ENCODE assay signal across 14 mouse cellular contexts in the genomic region with DNA sequence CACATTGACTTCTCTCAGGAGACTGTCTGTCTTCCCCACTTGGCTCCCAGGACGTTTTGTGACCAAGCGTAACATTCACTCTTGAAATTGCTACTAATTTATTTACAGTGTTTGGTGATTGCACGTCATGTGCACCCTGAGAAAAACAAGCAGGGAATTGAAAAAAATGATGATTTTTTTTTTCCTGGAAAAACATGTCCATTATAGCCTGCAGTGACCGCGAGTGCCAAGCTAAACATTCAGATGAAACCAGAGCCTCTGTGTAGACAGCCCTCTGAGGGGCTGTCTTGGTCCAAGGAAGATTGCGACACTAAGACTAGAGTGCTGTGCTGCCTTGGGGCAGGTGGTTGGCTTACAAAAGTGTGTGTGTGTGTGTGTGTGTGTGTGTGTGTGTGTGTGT. TPM values are rescaled to one million over a fixed set of nuclear protein-coding genes. Genes with fewer than 3 reads are reported as not detected.
DNase-seq lines count a peak whose midpoint lies in the region; ATAC-seq and TF ChIP-seq lines count a peak whose summit lies in the region.
"Had no signal": no experiment of that assay in that cellular context is flagged by ENCODE, and none has a peak within 500 bp of the region (broad histone marks: within the 10 kb centered on the region; RNA-seq: fewer than 3 reads in every experiment).

No protein-coding gene starts in this region.

- H3K4me1 ChIP-seq in limb, embryonic 14.5 days (ENCODE audit: control insufficient read depth, insufficient read depth, low read length): peaks cover 23% of the 10 kb centered on the region
- H3K4me1 ChIP-seq in forebrain, embryonic 11.5 days (replicated peaks; ENCODE audit: control insufficient read depth, insufficient read depth, low read length): no peaks in the 10 kb centered on the region
- no peaks in the 10 kb centered on the region for H3K4me1 ChIP-seq in hindbrain, embryonic 13.5 days (replicated peaks)
- H3K4me1 ChIP-seq: forebrain, embryonic 15.5 days had no signal

- no peak overlapping the region for H3K27ac ChIP-seq in limb, embryonic 14.5 days (replicated peaks; ENCODE audit: low read depth, low read length)
- no peak overlapping the region for H3K27ac ChIP-seq in forebrain, embryonic 11.5 days (ENCODE audit: low read depth, low read length)
- H3K27ac ChIP-seq in hindbrain, embryonic 13.5 days: no peak overlapping the region
- H3K27ac ChIP-seq: forebrain, embryonic 15.5 days had no signal

- H3K4me2 ChIP-seq in limb, embryonic 14.5 days (replicated peaks; ENCODE audit: low read depth, low read length, severe bottlenecking): no peak overlapping the region
- no peak overlapping the region for H3K4me2 ChIP-seq in forebrain, embryonic 11.5 days (ENCODE audit: low read depth, low read length, severe bottlenecking)
- no peak overlapping the region for H3K4me2 ChIP-seq in hindbrain, embryonic 13.5 days
- H3K4me2 ChIP-seq: forebrain, embryonic 15.5 days had no signal

- 62% methylated on average over 6 of the region's 6 CpGs for WGBS in limb, embryonic 14.5 days
- WGBS in forebrain, embryonic 11.5 days: 85% methylated on average over 6 of the region's 6 CpGs
- WGBS in hindbrain, embryonic 13.5 days: 77% methylated on average over 6 of the region's 6 CpGs

- no peak overlapping the region for H3K4me3 ChIP-seq in limb, embryonic 14.5 days (replicated peaks; ENCODE audit: low read length)
- no peak overlapping the region for H3K4me3 ChIP-seq in forebrain, embryonic 11.5 days (ENCODE audit: low read depth, low read length)
- no peak overlapping the region for H3K4me3 ChIP-seq in hindbrain, embryonic 13.5 days
- H3K4me3 ChIP-seq: forebrain, embryonic 15.5 days had no signal

- no peaks in the 10 kb centered on the region for H3K36me3 ChIP-seq in limb, embryonic 14.5 days (ENCODE audit: control insufficient read depth, insufficient read depth, low read length)
- H3K36me3 ChIP-seq in forebrain, embryonic 11.5 days (ENCODE audit: control insufficient read depth, insufficient read depth, low read length): no peaks in the 10 kb centered on the region
- H3K36me3 ChIP-seq in hindbrain, embryonic 13.5 days: no peaks in the 10 kb centered on the region
- H3K36me3 ChIP-seq: forebrain, embryonic 15.5 days had no signal

- ATAC-seq in limb, embryonic 14.5 days (ENCODE audit: low FRiP score, low read depth): 0 out of 2 replicates have a peak, but pooled peaks have one; percentile 53
- ATAC-seq in forebrain, embryonic 11.5 days (replicated peaks; ENCODE audit: low FRiP score): no peak
- ATAC-seq in hindbrain, embryonic 13.5 days (ENCODE audit: low FRiP score): no peak
- ATAC-seq: forebrain, embryonic 15.5 days had no signal

- no peak overlapping the region for H3K9ac ChIP-seq in limb, embryonic 14.5 days (ENCODE audit: low read depth, low read length, severe bottlenecking)
- H3K9ac ChIP-seq in forebrain, embryonic 11.5 days (ENCODE audit: low read length): no peak overlapping the region
- no peak overlapping the region for H3K9ac ChIP-seq in hindbrain, embryonic 13.5 days
- H3K9ac ChIP-seq: forebrain, embryonic 15.5 days had no signal

- DNase-seq in gastrocnemius, adult 18-20 months (ENCODE audit: low spot score): peak; percentile 28
- DNase-seq in gastrocnemius, postnatal 10 days: no peak
- DNase-seq in 3T3-L1 (ENCODE audit: low read depth, low spot score): peak; percentile 71
- DNase-seq in heart, adult 9 months (ENCODE audit: low spot score in 2 of 2): peak; percentile 54 to 55
- DNase-seq in limb, embryonic 14.5 days (ENCODE audit: low spot score): no peak
- no peak for DNase-seq in forebrain, embryonic 11.5 days (ENCODE audit: low spot score)
- no peak for DNase-seq in right cerebral cortex, postnatal 36 days (ENCODE audit: low spot score in 2 of 2)
- DNase-seq: adrenal gland, adult 8-10 months; embryo, embryonic 11 days; right cerebral cortex, postnatal 4 days had no signal

- no peaks in the 10 kb centered on the region for H3K9me3 ChIP-seq in limb, embryonic 14.5 days (ENCODE audit: control insufficient read depth, low read length)
- H3K9me3 ChIP-seq in forebrain, embryonic 11.5 days (ENCODE audit: control insufficient read depth, low read length): no peaks in the 10 kb centered on the region
- no peaks in the 10 kb centered on the region for H3K9me3 ChIP-seq in hindbrain, embryonic 13.5 days
- H3K9me3 ChIP-seq: forebrain, embryonic 15.5 days had no signal

- TF ChIP-seq POLR2A in limb, embryonic 14.5 days (IDR thresholded peaks at IDR 0.05; ENCODE audit: borderline replicate concordance, extremely low read depth, insufficient read depth, insufficient read length): no peak

- no peaks in the 10 kb centered on the region for H3K27me3 ChIP-seq in limb, embryonic 14.5 days (ENCODE audit: control insufficient read depth, insufficient read depth, low read length)
- no peaks in the 10 kb centered on the region for H3K27me3 ChIP-seq in forebrain, embryonic 11.5 days (ENCODE audit: control insufficient read depth, insufficient read depth, low read length)
- no peaks in the 10 kb centered on the region for H3K27me3 ChIP-seq in hindbrain, embryonic 13.5 days
- H3K27me3 ChIP-seq: forebrain, embryonic 15.5 days had no signal

RNA-seq across cellular contexts. Expression of gene Fam169b, which starts 37.8 kb away (rescaled TPM):
- under 1 TPM; 0.14 to 0.23 TPM for total RNA-seq in gastrocnemius, adult 18-20 months (2021)
- 1 to 10 TPM; 1.1 to 2.9 TPM for total RNA-seq in gastrocnemius, postnatal 10 days (2021)
- polyA plus RNA-seq in limb, embryonic 14.5 days (2012; rRNA removed): 1.9 and 2.5 TPM in 2 replicates
- 1.0 TPM in 2 replicates for polyA plus RNA-seq in limb, embryonic 14.5 days (2014; fragmentation: Nextera tagmentation; extraction: Ambion mirVana)
- 0.19 and 0.39 TPM in 2 replicates for polyA plus RNA-seq in forebrain, embryonic 11.5 days (2014; fragmentation: Nextera tagmentation; extraction: Ambion mirVana)
- 0.14 TPM in 1 of 2 replicates, not detected in the other for polyA plus RNA-seq in hindbrain, embryonic 13.5 days (2015; fragmentation: Nextera tagmentation; extraction: Ambion mirVana)
- total RNA-seq: midbrain, postnatal 0 days had no signal
- polyA plus RNA-seq: forebrain, embryonic 15.5 days; midbrain, postnatal 0 days had no signal

RNA-seq across cellular contexts. Expression of gene Pgpep1l, which starts 47.4 kb away (rescaled TPM):
- 1 to 10 TPM; 4.2 to 4.6 TPM for total RNA-seq in gastrocnemius, adult 18-20 months (2021)
- 10 to 100 TPM in 1 of 2 experiments, 1 to 10 TPM in 1; 6.6 to 10.7 TPM for total RNA-seq in gastrocnemius, postnatal 10 days (2021)
- polyA plus RNA-seq in limb, embryonic 14.5 days (2012; rRNA removed): 0.59 and 0.80 TPM in 2 replicates
- polyA plus RNA-seq in limb, embryonic 14.5 days (2014; fragmentation: Nextera tagmentation; extraction: Ambion mirVana): 0.19 TPM in 1 of 2 replicates, not detected in the other
- polyA plus RNA-seq in forebrain, embryonic 11.5 days (2014; fragmentation: Nextera tagmentation; extraction: Ambion mirVana): not detected in 2 replicates
- not detected in 2 replicates for polyA plus RNA-seq in hindbrain, embryonic 13.5 days (2015; fragmentation: Nextera tagmentation; extraction: Ambion mirVana)
- total RNA-seq: midbrain, postnatal 0 days; neutrophil, adult 5-6 weeks had no signal
- polyA plus RNA-seq: forebrain, embryonic 15.5 days; midbrain, postnatal 0 days had no signal

Comparison
In these comparisons a context has a peak if more than half of its experiments do, and no peak if none do; other contexts are left out.
1. DNase-seq: peak in gastrocnemius, adult 18-20 months (single experiment), 3T3-L1 (single experiment) and heart, adult 9 months (2 of 2); none in gastrocnemius, postnatal 10 days (single experiment), limb, embryonic 14.5 days (single experiment), forebrain, embryonic 11.5 days (single experiment) and right cerebral cortex, postnatal 36 days (0 of 2).